Mouse (Mus musculus): ENCODE data around the gene Jun.

Jun gene

DNA sequence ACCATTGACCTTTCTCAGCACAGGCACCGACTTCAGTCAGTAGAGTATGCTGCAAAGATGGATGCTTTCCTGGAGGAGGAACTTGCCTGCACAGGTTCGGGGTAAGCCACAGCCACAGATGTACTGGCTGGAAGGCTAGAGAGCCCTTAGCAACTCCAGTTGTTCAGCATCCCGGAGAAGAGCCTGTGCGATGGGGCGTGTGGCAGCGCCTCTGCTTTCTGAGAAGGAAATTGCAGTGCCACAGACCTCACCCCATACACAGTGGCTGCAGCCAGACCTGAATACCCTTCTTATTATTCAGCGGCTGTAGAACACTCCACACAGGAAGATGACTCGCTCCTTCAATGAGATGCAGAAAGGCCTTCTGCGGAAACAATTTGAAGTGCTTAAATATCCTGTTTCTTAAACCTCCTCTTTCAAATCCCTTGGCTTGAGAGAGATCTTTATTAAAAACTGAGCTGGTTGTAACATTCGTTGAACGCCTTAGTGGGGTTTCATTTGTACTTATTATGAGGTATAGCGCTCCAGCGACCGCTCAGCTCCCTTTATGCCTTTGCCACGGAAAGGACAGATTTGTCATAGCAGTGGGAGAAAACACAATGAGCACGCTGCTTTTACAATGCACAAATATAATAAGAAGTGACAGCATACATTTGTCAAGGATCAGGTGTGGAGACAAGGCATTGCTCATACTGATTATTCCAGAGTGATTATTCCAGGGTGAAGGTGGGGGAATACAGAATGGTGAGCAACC, 26.0 kb downstream of the Jun start:
- DNase-seq (ENCODE audit: low spot score in 2 of 2) = no peak

DNA sequence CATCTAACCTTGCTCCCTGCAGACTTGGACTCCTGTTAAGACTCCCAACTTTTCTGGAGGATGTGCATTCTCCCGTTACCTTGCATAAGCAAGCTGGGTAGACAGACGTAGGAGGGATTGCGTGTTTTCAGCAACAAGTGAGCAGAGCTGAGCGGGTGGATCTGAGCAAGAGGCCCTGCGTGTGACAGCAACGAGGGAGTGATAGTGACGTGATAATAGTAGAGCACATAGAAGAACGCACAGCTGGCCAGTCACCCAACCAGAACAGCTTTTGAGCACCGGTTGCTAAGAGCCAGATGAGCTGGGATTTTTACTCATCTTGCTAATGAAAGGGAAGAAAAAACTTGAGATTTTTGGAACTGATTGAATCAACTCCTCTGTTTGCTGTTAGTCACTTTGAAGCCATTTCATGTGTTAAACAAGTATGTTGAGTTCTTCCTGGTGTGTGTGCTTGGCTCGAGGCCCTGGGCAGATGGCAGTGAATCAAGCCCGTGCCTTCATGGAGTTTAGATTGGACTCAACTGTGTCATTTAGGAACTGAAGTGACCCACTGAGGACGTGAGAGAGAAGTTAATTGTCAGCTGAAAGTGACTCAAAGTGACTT, 28.6 kb downstream of the Jun start:
- DNase-seq (ENCODE audit: low spot score in 2 of 2) = no peak

DNA sequence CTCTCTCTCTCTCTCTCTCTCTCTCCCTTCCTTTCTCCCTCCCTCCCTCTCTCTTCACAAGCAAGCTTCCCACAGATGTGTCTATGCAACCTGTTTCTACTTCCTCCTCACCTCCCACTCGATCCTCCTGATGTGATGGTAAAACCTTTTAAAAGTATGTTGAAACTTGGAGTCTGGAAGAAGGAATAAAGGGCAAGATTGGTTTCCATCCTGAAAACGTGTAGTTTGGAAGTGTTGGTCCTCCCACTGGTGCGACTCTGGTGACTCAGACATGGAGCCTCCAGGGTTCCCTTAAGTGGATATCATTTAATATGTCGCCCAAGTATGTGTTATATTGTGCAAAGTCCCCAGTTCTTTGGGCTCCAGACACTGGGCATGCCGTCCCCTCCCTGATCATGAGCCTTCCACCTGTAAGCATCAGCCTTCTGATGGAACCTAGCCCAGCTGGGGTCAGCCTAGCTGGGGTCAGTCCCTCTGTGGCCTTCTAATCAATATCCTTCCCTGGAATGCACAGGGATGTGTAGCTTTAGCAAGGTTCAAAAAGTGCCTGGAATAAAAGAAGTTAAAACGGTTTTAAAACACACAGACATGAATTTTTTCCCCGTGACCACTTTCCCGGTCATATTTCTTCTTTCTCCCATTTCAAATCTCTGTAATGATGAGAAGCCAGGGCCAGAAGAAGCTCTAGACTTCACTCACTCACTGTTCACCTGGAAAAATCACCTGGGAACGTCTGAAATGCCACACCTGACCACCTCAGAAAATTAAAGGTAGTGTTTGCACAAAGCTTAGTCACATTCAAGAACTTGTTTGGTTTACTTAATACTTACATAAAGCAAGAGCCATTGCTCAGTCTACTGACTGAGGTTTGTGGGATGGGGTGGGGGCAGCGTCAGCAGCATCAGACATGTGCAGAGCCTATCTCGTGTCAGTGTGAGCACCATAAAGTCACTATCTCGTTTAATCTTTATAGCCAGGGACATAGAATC, 30.1 kb downstream of the Jun start:
- DNase-seq (ENCODE audit: low spot score in 2 of 2) = no peak

DNA sequence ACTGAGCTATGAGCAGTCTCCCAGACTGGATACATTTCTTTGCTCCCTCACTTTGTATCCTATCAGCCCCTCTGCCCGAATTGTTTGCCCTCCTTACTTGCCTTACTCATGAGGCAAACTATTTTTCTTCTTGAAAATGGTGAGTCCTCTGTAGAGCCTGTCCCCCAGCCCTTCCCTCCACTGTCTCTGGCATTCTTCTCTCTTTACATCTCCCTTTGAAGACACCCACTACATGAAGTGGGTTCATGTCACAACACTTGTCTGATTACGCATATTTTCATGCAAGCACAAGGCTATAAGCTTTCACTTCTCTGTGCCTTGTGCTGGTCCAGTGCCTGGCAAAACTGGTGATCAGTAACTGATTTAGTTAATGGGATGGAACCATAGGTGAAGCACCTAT, 31.8 kb downstream of the Jun start:
- DNase-seq (ENCODE audit: low spot score in 2 of 2) = no peak

DNA sequence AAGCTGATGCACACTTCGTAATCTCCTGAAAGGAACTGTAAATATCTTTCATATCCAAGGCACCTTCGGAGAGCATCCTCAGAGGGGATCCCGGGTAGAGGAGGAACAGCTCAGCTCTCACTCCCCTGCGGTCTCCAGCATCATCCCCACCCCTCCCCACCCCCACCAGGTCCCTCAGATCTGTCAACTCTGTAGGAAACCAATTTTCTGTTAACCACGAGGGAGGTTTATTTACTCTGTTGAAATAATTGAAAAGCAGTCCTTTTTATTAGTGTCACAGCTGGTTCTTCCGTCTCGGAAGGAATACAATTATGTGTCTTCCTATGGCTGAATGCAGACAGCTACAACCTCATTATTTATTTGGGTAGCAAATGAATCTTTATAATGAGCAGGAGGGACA, 33.8 kb downstream of the Jun start:
- no peak for DNase-seq (ENCODE audit: low spot score in 2 of 2)

DNA sequence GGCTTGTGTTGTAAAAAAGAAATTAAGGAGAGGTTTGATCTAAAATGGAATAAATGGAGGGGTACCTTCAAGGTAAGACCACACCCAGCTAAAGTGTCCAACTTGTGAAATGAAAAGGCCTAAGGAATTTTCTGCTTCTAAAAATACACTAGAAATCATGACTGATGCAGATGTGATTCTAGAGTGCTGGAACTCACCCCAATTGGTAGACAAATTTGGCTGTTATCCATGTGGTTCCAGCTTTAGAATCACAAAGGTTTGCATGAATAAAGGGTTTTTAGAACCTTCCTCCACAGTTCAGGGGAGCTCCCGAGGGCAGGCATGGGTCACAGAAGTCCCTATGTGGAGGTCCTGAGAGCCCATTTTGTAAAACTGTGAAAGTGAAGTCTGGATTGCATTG, 39.3 kb downstream of the Jun start:
- no peak for DNase-seq (ENCODE audit: low spot score in 2 of 2)

DNA sequence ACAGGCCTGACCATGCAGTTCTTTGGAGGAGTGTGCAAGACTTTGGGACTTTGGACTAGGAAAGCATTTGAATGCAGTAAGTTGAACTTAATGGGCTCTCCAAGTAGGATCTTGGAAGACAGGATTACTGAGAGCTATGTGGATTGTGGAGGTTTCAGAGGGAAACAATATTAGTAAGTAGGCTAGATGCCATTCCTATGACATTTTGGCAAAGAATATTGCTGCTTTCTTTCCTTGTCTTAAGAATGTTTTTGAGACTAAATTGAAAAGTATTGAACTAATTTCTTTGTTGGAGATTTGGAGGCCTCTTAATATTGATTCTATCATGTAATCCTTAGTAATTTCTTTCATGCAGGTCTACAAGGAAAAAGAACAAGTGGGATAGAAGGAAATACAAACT, 39.8 kb downstream of the Jun start:
- DNase-seq (ENCODE audit: low spot score in 2 of 2) = no peak

DNA sequence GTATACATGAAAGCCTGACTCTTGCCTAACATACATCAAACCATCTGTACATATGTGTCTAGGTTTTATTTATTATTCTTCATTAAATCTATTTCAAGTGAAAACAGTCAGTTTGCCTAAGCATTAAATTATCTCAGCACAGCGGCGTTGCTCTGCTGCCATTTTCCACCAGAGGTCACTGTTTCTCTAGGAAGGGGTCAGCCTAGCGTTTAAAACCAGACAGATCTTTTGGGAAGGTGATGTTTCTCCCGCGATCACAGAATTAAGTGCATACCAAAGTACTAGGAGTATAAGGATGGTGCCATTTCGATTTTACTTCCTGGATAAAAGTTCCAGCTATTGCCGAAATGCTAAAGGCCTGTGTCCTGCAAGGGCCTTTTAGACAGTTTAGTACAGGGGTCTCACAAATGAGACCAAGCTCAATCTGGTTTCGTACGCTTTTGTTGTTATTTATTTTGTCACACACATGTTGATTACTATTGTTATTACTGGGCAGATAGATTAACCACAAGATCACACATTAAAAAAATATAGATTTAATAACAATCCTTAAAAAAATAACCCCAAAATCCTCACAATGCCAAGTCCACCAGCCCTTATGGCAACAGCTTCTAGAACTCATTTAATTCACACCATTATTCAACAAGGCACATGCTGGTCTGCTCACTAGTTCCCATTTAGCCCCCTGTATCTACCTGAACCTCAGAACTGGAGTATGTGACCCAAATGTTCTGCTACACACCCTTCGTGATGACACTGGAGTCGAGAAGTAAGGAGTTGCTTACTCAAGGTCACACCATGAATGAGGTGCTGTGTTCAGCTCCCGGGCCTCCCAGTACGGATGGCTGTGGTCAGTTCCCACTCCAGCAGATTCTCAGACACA, 43.6 kb downstream of the Jun start:
- DNase-seq (ENCODE audit: low spot score in 2 of 2) = peak; percentile 40 to 77

DNA sequence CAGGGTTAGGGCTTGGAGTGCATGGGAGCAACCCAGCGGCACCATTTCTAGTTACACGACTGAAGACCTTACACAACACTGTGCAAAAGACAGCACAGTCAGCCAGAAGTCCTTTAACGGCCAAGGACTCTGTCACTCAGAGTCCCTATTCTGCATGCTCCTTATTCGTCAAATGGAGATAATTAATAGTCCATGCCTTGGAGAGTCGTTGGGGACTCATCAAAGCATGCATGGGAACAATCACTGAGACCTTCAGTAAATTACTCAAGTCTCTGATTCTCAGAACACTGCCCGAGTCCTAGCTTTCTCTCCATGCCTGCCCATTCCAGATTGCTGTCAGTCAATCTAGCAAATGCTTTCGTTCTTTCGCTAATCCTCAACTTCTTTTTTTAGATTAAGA, 44.3 kb downstream of the Jun start:
- DNase-seq (ENCODE audit: low spot score in 2 of 2) = no peak

DNA sequence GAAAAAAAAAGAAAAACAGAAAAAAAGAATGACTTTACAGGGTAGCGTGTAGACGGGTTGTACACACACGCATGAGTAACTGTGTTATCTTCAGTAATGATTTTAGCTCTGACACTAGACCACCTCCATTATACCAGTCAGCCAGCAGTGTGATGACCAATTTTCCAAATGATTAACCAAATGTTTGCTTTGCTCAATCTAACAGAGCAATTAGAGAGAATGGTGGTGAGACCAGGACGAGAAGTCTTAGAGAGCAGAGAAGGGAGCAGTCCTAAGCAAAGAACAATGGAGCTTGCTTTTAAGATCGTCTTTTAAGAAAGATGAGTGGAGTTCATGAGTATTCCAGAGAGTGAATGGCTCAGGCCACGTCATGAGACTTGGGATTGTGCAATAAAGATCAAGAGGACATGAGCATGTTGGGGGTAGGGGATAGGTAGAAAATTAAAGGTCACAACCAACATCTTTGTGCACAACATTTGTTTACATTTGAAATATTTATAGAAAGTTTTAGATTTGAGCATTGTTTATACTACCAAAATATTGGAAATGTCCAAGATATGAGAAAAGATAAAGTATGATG, 46.7 kb downstream of the Jun start:
- DNase-seq (ENCODE audit: low spot score in 2 of 2) = no peak

DNA sequence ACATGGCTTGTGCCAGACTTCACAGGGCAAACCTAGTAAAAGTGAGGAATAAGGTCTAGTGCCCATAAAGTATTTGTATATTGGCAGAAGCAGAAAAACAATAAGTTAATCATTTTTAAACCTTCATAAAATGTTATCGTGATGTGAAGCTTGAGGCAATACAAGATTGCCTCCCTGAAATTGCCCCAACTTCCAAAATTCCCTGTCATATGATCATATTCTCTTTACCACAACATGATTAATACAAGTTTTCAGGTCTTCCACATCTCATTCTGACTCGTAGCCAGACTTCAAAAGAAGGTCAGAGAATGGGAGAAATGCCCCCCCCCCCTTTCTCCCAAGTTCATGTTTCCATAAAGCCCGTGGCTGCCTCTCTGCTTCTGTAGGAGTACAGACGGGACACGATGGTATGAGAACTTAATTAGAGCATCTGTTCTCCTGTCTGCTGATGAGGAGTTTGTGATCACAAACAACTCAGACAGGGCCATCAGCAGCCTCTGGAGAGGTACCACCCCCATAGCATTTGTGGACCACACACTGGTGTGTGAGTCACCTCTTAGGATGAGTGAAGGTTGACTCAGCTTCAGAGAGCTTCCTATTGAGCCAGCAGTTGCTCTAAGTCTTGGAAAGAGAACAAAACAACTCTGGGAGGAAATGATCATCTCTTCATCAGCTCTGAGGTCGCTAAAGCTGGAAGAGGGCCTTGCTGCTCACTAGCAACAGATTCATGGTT, 50.8 kb downstream of the Jun start:
- no peak for DNase-seq (ENCODE audit: low spot score in 2 of 2)

DNA sequence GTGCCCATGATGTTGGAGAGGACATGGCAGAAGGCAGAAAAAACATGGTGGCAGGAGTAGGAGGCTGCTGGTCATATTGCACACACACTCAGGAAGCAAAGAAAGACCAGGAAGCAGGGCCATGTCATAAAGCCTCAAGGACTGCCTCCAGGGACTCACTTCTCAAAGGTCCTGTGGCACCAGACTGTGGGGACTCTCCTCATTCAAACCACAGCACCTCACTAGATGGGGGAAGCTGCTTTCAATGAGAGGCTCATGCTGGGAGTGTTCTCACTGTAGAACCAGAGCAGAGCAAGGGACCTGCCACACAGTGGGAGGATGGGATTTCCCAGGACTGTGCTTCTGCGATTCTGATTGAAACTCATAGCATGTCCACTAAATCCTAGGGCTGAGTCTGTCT, 51.9 kb downstream of the Jun start:
- DNase-seq (ENCODE audit: low spot score in 2 of 2) = no peak

DNA sequence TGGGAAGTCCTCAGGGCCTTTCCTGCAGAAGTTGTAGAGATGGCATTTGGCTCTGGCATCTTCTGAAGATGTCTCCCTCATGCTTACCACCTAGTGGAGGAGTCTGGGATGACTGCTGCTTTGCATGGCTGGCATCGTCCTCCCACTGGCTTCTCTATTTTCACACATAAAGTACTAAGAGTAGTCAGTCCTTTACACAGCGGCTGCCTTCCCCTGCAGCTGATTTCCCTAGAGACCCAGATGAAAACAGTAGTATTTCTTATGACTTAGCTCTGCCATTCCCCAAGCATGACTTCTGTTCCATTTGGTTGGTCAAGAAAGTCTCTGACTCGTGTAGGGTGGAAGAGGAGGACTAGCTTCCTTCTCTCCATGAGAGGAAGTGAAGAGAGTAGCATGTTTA, 52.8 kb downstream of the Jun start:
- no peak for DNase-seq (ENCODE audit: low spot score in 2 of 2)

Data from frontal cortex, postnatal 14 days (tissue).